Mouse (Mus musculus): ENCODE data around the gene Olfr523. TPM values are rescaled to one million over a fixed set of nuclear protein-coding genes. Genes with fewer than 3 reads are reported as not detected.

Olfr523 gene
- polyA plus RNA-seq, 1 experiment: not detected

GRCm38 (mm10) chr7:140167950-140168349 lies 5.1 kb upstream of the Olfr523 start:
- no peak for TF ChIP-seq POLR2A (IDR thresholded peaks at IDR 0.05; ENCODE audit: low read depth, low read length)
- TF ChIP-seq CTCF (IDR thresholded peaks at IDR 0.05; ENCODE audit: borderline replicate concordance, insufficient read depth, low read length): no peak
- Histone ChIP-seq H3K27ac (ENCODE audit: insufficient read depth, low read length) (no peak overlapping the region), H3K4me3 (ENCODE audit: insufficient read depth, low read length) (no peak overlapping the region), H3K4me1 (ENCODE audit: control insufficient read depth, insufficient read depth, low read length) (no peaks in the 10 kb centered on the region)

- H3K4me3 ChIP-seq (ENCODE audit: insufficient read depth, low read length): no peak overlapping the region
- no peaks in the 10 kb centered on the region for H3K4me1 ChIP-seq (ENCODE audit: control insufficient read depth, insufficient read depth, low read length)
- TF ChIP-seq POLR2A (IDR thresholded peaks at IDR 0.05; ENCODE audit: low read depth, low read length) (no peak), CTCF (IDR thresholded peaks at IDR 0.05; ENCODE audit: borderline replicate concordance, insufficient read depth, low read length) (no peak)
- no peak overlapping the region for H3K27ac ChIP-seq (ENCODE audit: insufficient read depth, low read length)
Measured at GRCm38 (mm10) chr7:140169386-140169785, 3.6 kb upstream of the Olfr523 start.

- no peak overlapping the region for H3K27ac ChIP-seq (ENCODE audit: insufficient read depth, low read length)
- TF ChIP-seq CTCF (IDR thresholded peaks at IDR 0.05; ENCODE audit: borderline replicate concordance, insufficient read depth, low read length): no peak
- TF ChIP-seq POLR2A (IDR thresholded peaks at IDR 0.05; ENCODE audit: low read depth, low read length): no peak
- H3K4me3 ChIP-seq (ENCODE audit: insufficient read depth, low read length): no peak overlapping the region
- no peaks in the 10 kb centered on the region for H3K4me1 ChIP-seq (ENCODE audit: control insufficient read depth, insufficient read depth, low read length)
Measured at GRCm38 (mm10) chr7:140170863-140171262, 2.2 kb upstream of the Olfr523 start.

GRCm38 (mm10) chr7:140179176-140179575 lies 6.2 kb downstream of the Olfr523 start:
- H3K4me3 ChIP-seq (ENCODE audit: insufficient read depth, low read length): no peak overlapping the region
- no peaks in the 10 kb centered on the region for H3K4me1 ChIP-seq (ENCODE audit: control insufficient read depth, insufficient read depth, low read length)
- no peak overlapping the region for H3K27ac ChIP-seq (ENCODE audit: insufficient read depth, low read length)
- TF ChIP-seq CTCF (IDR thresholded peaks at IDR 0.05; ENCODE audit: borderline replicate concordance, insufficient read depth, low read length): no peak
- TF ChIP-seq POLR2A (IDR thresholded peaks at IDR 0.05; ENCODE audit: low read depth, low read length): no peak

GRCm38 (mm10) chr7:140180692-140181091 lies 7.7 kb downstream of the Olfr523 start:
- TF ChIP-seq POLR2A (IDR thresholded peaks at IDR 0.05; ENCODE audit: low read depth, low read length) (no peak), CTCF (IDR thresholded peaks at IDR 0.05; ENCODE audit: borderline replicate concordance, insufficient read depth, low read length) (no peak)
- H3K4me1 ChIP-seq (ENCODE audit: control insufficient read depth, insufficient read depth, low read length): no peaks in the 10 kb centered on the region
- H3K4me3 ChIP-seq (ENCODE audit: insufficient read depth, low read length): no peak overlapping the region
- no peak overlapping the region for H3K27ac ChIP-seq (ENCODE audit: insufficient read depth, low read length)

- TF ChIP-seq POLR2A (IDR thresholded peaks at IDR 0.05; ENCODE audit: low read depth, low read length): no peak
- TF ChIP-seq CTCF (IDR thresholded peaks at IDR 0.05; ENCODE audit: borderline replicate concordance, insufficient read depth, low read length): no peak
- Histone ChIP-seq H3K4me3 (ENCODE audit: insufficient read depth, low read length) (no peak overlapping the region), H3K27ac (ENCODE audit: insufficient read depth, low read length) (no peak overlapping the region), H3K4me1 (ENCODE audit: control insufficient read depth, insufficient read depth, low read length) (no peaks in the 10 kb centered on the region)
Measured at GRCm38 (mm10) chr7:140184206-140184605, 11.2 kb downstream of the Olfr523 start.

- H3K4me1 ChIP-seq (ENCODE audit: control insufficient read depth, insufficient read depth, low read length): no peaks in the 10 kb centered on the region
- H3K4me3 ChIP-seq (ENCODE audit: insufficient read depth, low read length): no peak overlapping the region
- TF ChIP-seq POLR2A (IDR thresholded peaks at IDR 0.05; ENCODE audit: low read depth, low read length) (no peak), CTCF (IDR thresholded peaks at IDR 0.05; ENCODE audit: borderline replicate concordance, insufficient read depth, low read length) (no peak)
- H3K27ac ChIP-seq (ENCODE audit: insufficient read depth, low read length): no peak overlapping the region
Measured at GRCm38 (mm10) chr7:140186646-140187620, 13.9 kb downstream of the Olfr523 start.

GRCm38 (mm10) chr7:140187721-140188390 lies 14.8 kb downstream of the Olfr523 start:
- TF ChIP-seq POLR2A (IDR thresholded peaks at IDR 0.05; ENCODE audit: low read depth, low read length) (no peak), CTCF (IDR thresholded peaks at IDR 0.05; ENCODE audit: borderline replicate concordance, insufficient read depth, low read length) (no peak)
- Histone ChIP-seq H3K27ac (ENCODE audit: insufficient read depth, low read length) (no peak overlapping the region), H3K4me3 (ENCODE audit: insufficient read depth, low read length) (no peak overlapping the region), H3K4me1 (ENCODE audit: control insufficient read depth, insufficient read depth, low read length) (no peaks in the 10 kb centered on the region)

- Histone ChIP-seq H3K4me3 (ENCODE audit: insufficient read depth, low read length) (no peak overlapping the region), H3K4me1 (ENCODE audit: control insufficient read depth, insufficient read depth, low read length) (no peaks in the 10 kb centered on the region), H3K27ac (ENCODE audit: insufficient read depth, low read length) (no peak overlapping the region)
- TF ChIP-seq POLR2A (IDR thresholded peaks at IDR 0.05; ENCODE audit: low read depth, low read length) (no peak), CTCF (IDR thresholded peaks at IDR 0.05; ENCODE audit: borderline replicate concordance, insufficient read depth, low read length) (no peak)
Measured at GRCm38 (mm10) chr7:140188391-140189328, 15.6 kb downstream of the Olfr523 start.
